ENCODE assay signal across 26 mouse cellular contexts in the genomic region with DNA sequence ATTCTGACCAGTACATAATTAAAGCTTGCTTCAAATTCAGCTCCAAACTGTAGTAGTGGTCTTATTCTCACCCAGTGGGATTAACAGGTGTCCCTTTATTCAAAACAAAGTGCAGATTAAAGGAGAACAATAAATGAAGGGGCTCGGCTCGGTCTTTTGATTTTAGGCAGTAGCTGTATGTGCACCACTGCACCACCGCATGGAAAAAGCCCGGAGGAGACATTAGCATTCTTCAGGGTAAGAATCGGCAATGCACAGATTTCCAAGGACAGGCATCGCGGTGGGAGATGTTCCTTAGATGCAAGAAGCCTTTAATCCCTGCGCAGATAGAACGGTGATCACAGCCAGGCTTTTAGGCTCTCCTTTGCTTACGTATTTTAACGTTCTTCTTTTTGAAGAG.
DNase-seq lines count a peak whose midpoint lies in the region; ATAC-seq lines count a peak whose summit lies in the region.
"Had no signal": no experiment of that assay in that cellular context is flagged by ENCODE, and none has a peak within 500 bp of the region (broad histone marks: within the 10 kb centered on the region; RNA-seq: fewer than 3 reads in every experiment).

No protein-coding gene starts in this region.

- H3K4me3 ChIP-seq in kidney, embryonic 15.5 days (replicated peaks): no peak overlapping the region
- H3K4me3 ChIP-seq: forebrain, embryonic 10.5 days; forebrain, embryonic 13.5 days; heart, embryonic 12.5 days; heart, embryonic 15.5 days; hindbrain, embryonic 10.5 days; hindbrain, embryonic 13.5 days; intestine, embryonic 15.5 days had no signal

- H3K36me3 ChIP-seq in kidney, embryonic 15.5 days: no peaks in the 10 kb centered on the region
- H3K36me3 ChIP-seq: forebrain, embryonic 10.5 days; heart, embryonic 12.5 days; heart, embryonic 15.5 days; hindbrain, embryonic 10.5 days; hindbrain, embryonic 13.5 days; intestine, embryonic 15.5 days had no signal

- no peak overlapping the region for H3K9ac ChIP-seq in kidney, embryonic 15.5 days
- H3K9ac ChIP-seq: forebrain, embryonic 13.5 days; heart, embryonic 12.5 days; heart, embryonic 15.5 days; hindbrain, embryonic 13.5 days; intestine, embryonic 15.5 days had no signal

- WGBS in kidney, embryonic 15.5 days: 90% methylated on average over 11 of the region's 11 CpGs

- no peaks in the 10 kb centered on the region for H3K9me3 ChIP-seq in kidney, embryonic 15.5 days (replicated peaks)
- H3K9me3 ChIP-seq: forebrain, embryonic 10.5 days; forebrain, embryonic 13.5 days; heart, embryonic 12.5 days; heart, embryonic 15.5 days; hindbrain, embryonic 10.5 days; hindbrain, embryonic 13.5 days; intestine, embryonic 15.5 days had no signal

- H3K4me1 ChIP-seq in kidney, embryonic 15.5 days: peaks cover 33% of the 10 kb centered on the region

- DNase-seq in kidney, adult 18-20 months: no peak
- peak; percentile 69 for DNase-seq in ES-CJ7 (ENCODE audit: low read depth, low spot score)
- DNase-seq in ZHBTc4 (ENCODE audit: low read depth, low spot score): peak; percentile 65
- no peak for DNase-seq in embryo, embryonic 10.5 days (ENCODE audit: low spot score)
- DNase-seq in lung, adult 18-20 months: no peak
- DNase-seq: adrenal gland, adult 2 months; adrenal gland, postnatal 14 days; cerebellum, adult 11-12 months; cerebellum, adult 8-10 months; cerebellum, postnatal 10 days; cerebellum, postnatal 36 days; gastrocnemius, postnatal 25 days; heart, postnatal 10 days; heart, postnatal 36 days; kidney, adult 11 months had no signal

- ATAC-seq in kidney, embryonic 15.5 days (replicated peaks; ENCODE audit: low FRiP score): no peak
- ATAC-seq: CD4-positive, CD25-positive, alpha-beta regulatory T cell, adult 4 months; forebrain, embryonic 13.5 days; forebrain, embryonic 16.5 days; hindbrain, embryonic 16.5 days; intestine, embryonic 15.5 days had no signal

- H3K27me3 ChIP-seq in kidney, embryonic 15.5 days: no peaks in the 10 kb centered on the region
- H3K27me3 ChIP-seq: heart, embryonic 12.5 days; heart, embryonic 15.5 days; intestine, embryonic 15.5 days had no signal

- peak overlapping the region; percentile 22; the same call in 1 of the 2 replicates for H3K27ac ChIP-seq in kidney, embryonic 15.5 days
- H3K27ac ChIP-seq: forebrain, embryonic 10.5 days; forebrain, embryonic 13.5 days; heart, embryonic 15.5 days; hindbrain, embryonic 10.5 days; hindbrain, embryonic 13.5 days; intestine, embryonic 15.5 days had no signal

- no peak overlapping the region for H3K4me2 ChIP-seq in kidney, embryonic 15.5 days
- H3K4me2 ChIP-seq: forebrain, embryonic 13.5 days; heart, embryonic 12.5 days; heart, embryonic 15.5 days; hindbrain, embryonic 13.5 days; intestine, embryonic 15.5 days had no signal

Comparison
In these comparisons a context has a peak if more than half of its experiments do, and no peak if none do; other contexts are left out.
1. DNase-seq: peak in ES-CJ7 (single experiment) and ZHBTc4 (single experiment); none in kidney, adult 18-20 months (single experiment), embryo, embryonic 10.5 days (single experiment) and lung, adult 18-20 months (0 of 2).